Mouse (Mus musculus): ENCODE measurements at regions not wholly inside any gene's neighbourhood (a gene's known extent, or its start where the extent isn't known, plus 50 kb on each side); places are given as distances from the start of the nearest gene placed in this dataset.

GRCm38 (mm10) chr10:17528846-17529245, 194.2 kb upstream of the Cited2 start:
- no peaks in the 10 kb centered on the region for H3K36me3 ChIP-seq (ENCODE audit: control insufficient read depth, insufficient read depth, low read length)
- no peak for DNase-seq (ENCODE audit: low read depth in 1 of 2, low spot score in 2 of 2)
- no peak overlapping the region for H3K4me3 ChIP-seq (ENCODE audit: extremely low read depth, insufficient read depth, insufficient read length)
- WGBS: 79% methylated on average over 6 of the region's 6 CpGs
- TF ChIP-seq POLR2A (IDR thresholded peaks at IDR 0.05; ENCODE audit: low read depth, low read length) (no peak), CTCF (IDR thresholded peaks at IDR 0.05; ENCODE audit: extremely low read depth, insufficient read depth, insufficient read length, insufficient replicate concordance) (no peak)
- H3K27me3 ChIP-seq (ENCODE audit: control insufficient read depth, insufficient read depth, low read length): no peaks in the 10 kb centered on the region
- no peak overlapping the region for H3K27ac ChIP-seq (ENCODE audit: insufficient read depth, low read length)
- no peaks in the 10 kb centered on the region for H3K4me1 ChIP-seq (ENCODE audit: control insufficient read depth, insufficient read depth, insufficient read length)

DNA sequence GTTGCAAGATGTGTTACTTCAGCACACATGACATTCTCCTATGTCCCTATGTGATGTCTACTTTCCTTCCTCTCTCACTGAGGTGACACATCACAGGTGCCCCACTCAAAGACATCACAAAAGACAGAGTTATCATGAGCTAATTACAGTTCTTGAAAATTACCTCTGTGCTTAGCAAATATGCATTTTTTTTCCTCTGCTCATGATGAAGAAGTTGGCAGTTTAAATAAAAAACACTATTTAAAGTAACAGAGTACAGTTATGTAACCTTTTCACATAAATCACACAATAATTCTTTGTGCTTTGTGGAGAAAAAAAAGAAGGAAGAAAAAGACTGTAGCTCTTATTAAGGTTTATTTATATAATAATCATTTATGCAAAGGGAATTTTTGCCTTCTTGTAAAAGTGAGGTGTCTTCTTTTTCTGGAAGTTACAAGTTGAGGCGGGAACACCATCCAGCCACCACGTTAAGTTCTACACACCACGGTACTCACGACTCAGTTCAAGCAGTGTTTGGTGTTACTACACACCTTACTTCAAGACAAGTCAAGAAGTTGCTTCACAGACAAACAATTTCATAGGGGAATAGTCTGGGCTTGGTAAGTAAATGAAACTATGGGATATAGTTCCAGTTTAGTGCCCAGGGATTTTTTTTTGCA, 193.0 kb upstream of the Cited2 start:
- DNase-seq (ENCODE audit: low read depth in 1 of 2, low spot score in 2 of 2): no peak
- Histone ChIP-seq H3K4me3 (ENCODE audit: extremely low read depth, insufficient read depth, insufficient read length) (no peak overlapping the region), H3K4me1 (ENCODE audit: control insufficient read depth, insufficient read depth, insufficient read length) (no peaks in the 10 kb centered on the region), H3K36me3 (ENCODE audit: control insufficient read depth, insufficient read depth, low read length) (no peaks in the 10 kb centered on the region), H3K27ac (ENCODE audit: insufficient read depth, low read length) (no peak overlapping the region), H3K27me3 (ENCODE audit: control insufficient read depth, insufficient read depth, low read length) (no peaks in the 10 kb centered on the region)
- WGBS: 59% methylated on average over 4 of the region's 4 CpGs
- no peak for TF ChIP-seq POLR2A (IDR thresholded peaks at IDR 0.05; ENCODE audit: low read depth, low read length)
- no peak for TF ChIP-seq CTCF (IDR thresholded peaks at IDR 0.05; ENCODE audit: extremely low read depth, insufficient read depth, insufficient read length, insufficient replicate concordance)

DNA sequence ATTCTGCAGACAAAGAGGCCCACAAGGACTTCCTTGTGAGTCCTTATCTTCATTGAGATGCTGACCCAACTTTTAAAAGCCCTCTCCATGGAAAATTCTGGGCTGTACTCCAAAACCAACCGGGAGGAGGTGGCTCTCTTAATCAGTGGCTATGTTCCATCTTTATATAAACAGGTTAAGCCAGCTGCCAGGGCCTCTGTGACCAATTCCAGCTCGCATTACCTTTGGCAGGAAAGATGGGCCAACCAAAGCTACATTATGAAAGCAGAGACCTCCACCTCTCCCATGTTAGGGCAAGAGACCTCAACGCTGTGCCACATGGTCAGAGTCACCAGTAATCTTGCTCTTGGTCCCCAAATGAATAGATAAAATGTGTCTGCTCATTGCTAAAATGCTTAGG, 192.0 kb upstream of the Cited2 start:
- no peak overlapping the region for H3K27ac ChIP-seq (ENCODE audit: insufficient read depth, low read length)
- no peaks in the 10 kb centered on the region for H3K4me1 ChIP-seq (ENCODE audit: control insufficient read depth, insufficient read depth, insufficient read length)
- no peak overlapping the region for H3K4me3 ChIP-seq (ENCODE audit: extremely low read depth, insufficient read depth, insufficient read length)
- no peaks in the 10 kb centered on the region for H3K36me3 ChIP-seq (ENCODE audit: control insufficient read depth, insufficient read depth, low read length)
- TF ChIP-seq CTCF (IDR thresholded peaks at IDR 0.05; ENCODE audit: extremely low read depth, insufficient read depth, insufficient read length, insufficient replicate concordance) (no peak), POLR2A (IDR thresholded peaks at IDR 0.05; ENCODE audit: low read depth, low read length) (no peak)
- no peak for DNase-seq (ENCODE audit: low read depth in 1 of 2, low spot score in 2 of 2)
- 88% methylated on average over 3 of the region's 3 CpGs for WGBS
- no peaks in the 10 kb centered on the region for H3K27me3 ChIP-seq (ENCODE audit: control insufficient read depth, insufficient read depth, low read length)

- H3K4me3 ChIP-seq (ENCODE audit: extremely low read depth, insufficient read depth, insufficient read length): no peak overlapping the region
- no peaks in the 10 kb centered on the region for H3K27me3 ChIP-seq (ENCODE audit: control insufficient read depth, insufficient read depth, low read length)
- WGBS: 65% methylated on average over 6 of the region's 6 CpGs
- no peaks in the 10 kb centered on the region for H3K36me3 ChIP-seq (ENCODE audit: control insufficient read depth, insufficient read depth, low read length)
- TF ChIP-seq CTCF (IDR thresholded peaks at IDR 0.05; ENCODE audit: extremely low read depth, insufficient read depth, insufficient read length, insufficient replicate concordance): no peak
- TF ChIP-seq POLR2A (IDR thresholded peaks at IDR 0.05; ENCODE audit: low read depth, low read length): no peak
- no peak overlapping the region for H3K27ac ChIP-seq (ENCODE audit: insufficient read depth, low read length)
- DNase-seq (ENCODE audit: low read depth in 1 of 2, low spot score in 2 of 2): no peak
- H3K4me1 ChIP-seq (ENCODE audit: control insufficient read depth, insufficient read depth, insufficient read length): peaks cover 8% of the 10 kb centered on the region; the same call in 1 of the 2 replicates
These were observed 184.0 kb upstream of the Cited2 start for GRCm38 (mm10) chr10:17538944-17539533.

GRCm38 (mm10) chr10:17540404-17541375, 182.3 kb upstream of the Cited2 start:
- 36% methylated on average over 6 of the region's 6 CpGs for WGBS
- H3K36me3 ChIP-seq (ENCODE audit: control insufficient read depth, insufficient read depth, low read length): no peaks in the 10 kb centered on the region
- H3K27ac ChIP-seq (ENCODE audit: insufficient read depth, low read length): no peak overlapping the region

DNA sequence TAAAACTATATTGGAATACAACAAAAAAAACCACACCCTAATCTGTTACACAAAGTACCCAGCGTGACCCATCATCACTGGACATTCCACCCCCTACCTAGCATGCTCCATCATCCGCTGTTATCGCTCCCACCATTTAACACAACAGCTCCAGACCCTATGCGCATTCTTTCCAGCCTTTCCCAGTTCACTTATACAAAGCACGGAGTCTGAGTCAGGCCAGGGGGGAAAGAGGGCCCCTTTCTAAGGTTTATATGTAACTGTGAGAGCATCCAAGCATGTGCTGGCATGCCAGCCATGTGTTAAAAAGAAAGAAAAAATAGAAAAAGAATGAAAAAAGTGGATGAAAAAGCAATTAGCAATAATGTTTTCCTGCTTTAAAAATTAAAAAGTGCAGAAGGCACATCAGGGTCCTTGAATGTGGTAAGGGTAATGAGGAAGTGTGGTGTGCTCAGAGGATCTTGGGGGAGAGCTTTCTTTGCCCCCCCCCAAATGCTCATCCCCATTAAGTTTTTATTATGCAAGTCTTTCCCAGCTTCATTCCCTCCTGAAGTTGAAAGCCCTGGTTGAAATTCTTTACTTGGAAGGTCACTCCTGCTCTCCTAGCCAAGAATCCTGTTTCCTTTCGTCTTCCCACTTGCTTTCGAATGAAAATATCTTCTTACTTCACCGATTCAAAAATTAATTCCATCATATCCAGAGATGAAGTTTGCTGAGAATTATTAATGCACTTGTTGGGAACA, 180.7 kb upstream of the Cited2 start:
- H3K4me3 ChIP-seq (ENCODE audit: extremely low read depth, insufficient read depth, insufficient read length): no peak overlapping the region
- TF ChIP-seq CTCF (IDR thresholded peaks at IDR 0.05; ENCODE audit: extremely low read depth, insufficient read depth, insufficient read length, insufficient replicate concordance) (no peak), POLR2A (IDR thresholded peaks at IDR 0.05; ENCODE audit: low read depth, low read length) (no peak)
- peaks cover 8% of the 10 kb centered on the region; the same call in 1 of the 2 replicates for H3K4me1 ChIP-seq (ENCODE audit: control insufficient read depth, insufficient read depth, insufficient read length)
- H3K36me3 ChIP-seq (ENCODE audit: control insufficient read depth, insufficient read depth, low read length): no peaks in the 10 kb centered on the region
- DNase-seq (ENCODE audit: low read depth in 1 of 2, low spot score in 2 of 2): no peak
- H3K27ac ChIP-seq (ENCODE audit: insufficient read depth, low read length): no peak overlapping the region
- no peaks in the 10 kb centered on the region for H3K27me3 ChIP-seq (ENCODE audit: control insufficient read depth, insufficient read depth, low read length)
- WGBS: 94% methylated on average over 8 of the region's 8 CpGs

More at GRCm38 (mm10) chr10:17540404-17541375, 182.3 kb upstream of the Cited2 start:
- DNase-seq (ENCODE audit: low read depth in 1 of 2, low spot score in 2 of 2): no peak
- H3K27me3 ChIP-seq (ENCODE audit: control insufficient read depth, insufficient read depth, low read length): no peaks in the 10 kb centered on the region
- H3K4me3 ChIP-seq (ENCODE audit: extremely low read depth, insufficient read depth, insufficient read length): no peak overlapping the region
- TF ChIP-seq POLR2A (IDR thresholded peaks at IDR 0.05; ENCODE audit: low read depth, low read length) (no peak), CTCF (IDR thresholded peaks at IDR 0.05; ENCODE audit: extremely low read depth, insufficient read depth, insufficient read length, insufficient replicate concordance) (no peak)
- peaks cover 8% of the 10 kb centered on the region; the same call in 1 of the 2 replicates for H3K4me1 ChIP-seq (ENCODE audit: control insufficient read depth, insufficient read depth, insufficient read length)

Measured in spleen, adult 2 months (tissue).